Mouse (Mus musculus): ENCODE results near the gene Klhl3. TPM values are rescaled to one million over a fixed set of nuclear protein-coding genes. Genes with fewer than 3 reads are reported as not detected.
A peak's percentile ranks its signal among the peaks of the same experiment; 100 is the strongest.

Gene Klhl3
- polyA plus RNA-seq, 1 experiment from 2014 or later = 8.9 TPM

DNA sequence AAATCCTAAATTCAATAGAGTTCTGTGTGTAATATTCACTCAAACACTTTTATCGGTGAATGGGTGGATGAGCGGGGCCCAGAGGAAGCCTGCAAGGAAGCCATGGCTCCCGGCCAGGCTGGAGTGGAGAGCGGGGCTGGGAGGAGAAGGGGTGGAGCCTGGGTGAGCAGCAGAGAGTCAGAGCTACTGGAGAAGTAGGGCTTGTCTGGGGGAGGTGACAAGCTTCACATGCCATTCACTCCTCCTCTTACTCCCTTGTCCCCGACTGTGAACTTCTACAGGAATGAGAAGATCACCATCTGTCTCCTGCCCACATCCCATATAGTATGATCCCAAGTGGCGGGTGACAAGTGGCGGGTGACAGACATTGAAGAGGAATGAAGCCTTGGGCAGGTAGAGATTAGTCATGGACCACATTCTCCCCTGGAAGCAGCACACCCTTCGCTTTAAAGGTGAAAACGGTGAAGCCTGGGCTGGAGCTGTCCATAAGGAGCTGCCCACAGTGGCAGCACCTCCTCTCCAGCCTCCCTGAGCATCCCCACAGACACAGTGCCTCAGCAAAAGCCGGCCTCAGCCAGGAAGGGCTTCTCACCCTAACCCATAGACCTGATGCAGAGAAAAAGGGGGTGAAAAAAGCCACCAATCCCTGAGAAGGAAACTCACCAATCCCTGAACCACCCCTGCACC lies 77.8 kb downstream of the Klhl3 start:
- H3K4me3 ChIP-seq (replicated peaks) = no peak overlapping the region
- no peak for ATAC-seq
- no peak overlapping the region for H3K9ac ChIP-seq (replicated peaks)
- H3K9me3 ChIP-seq = no peaks in the 10 kb centered on the region
- H3K4me1 ChIP-seq (replicated peaks) = no peaks in the 10 kb centered on the region
- 74% methylated on average over 10 of the region's 10 CpGs for WGBS
- peaks cover 6% of the 10 kb centered on the region; the same call in 1 of the 2 replicates for H3K36me3 ChIP-seq
- no peak overlapping the region for H3K4me2 ChIP-seq (replicated peaks)
- no peak overlapping the region for H3K27ac ChIP-seq
- H3K27me3 ChIP-seq = no peaks in the 10 kb centered on the region

DNA sequence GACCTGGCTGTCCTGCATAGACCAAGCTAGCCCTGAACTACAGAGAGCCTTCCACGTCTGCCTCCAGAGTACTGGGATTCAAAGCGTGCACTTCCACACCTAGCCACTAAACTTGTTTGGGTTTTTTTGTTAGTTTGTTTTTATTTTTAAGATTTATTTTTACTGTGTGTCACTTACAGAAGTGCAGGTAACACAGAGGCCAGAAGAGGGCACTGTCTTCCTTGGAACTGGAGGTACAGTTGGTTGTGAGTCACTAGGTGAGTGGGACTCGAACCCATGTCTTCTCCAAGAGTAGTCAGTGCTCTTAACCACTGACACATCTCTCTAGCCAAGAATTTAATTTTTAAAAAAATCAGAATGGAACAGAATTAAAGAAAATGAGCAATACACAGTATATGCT lies 78.4 kb downstream of the Klhl3 start:
- Histone ChIP-seq H3K4me2 (replicated peaks) (no peak overlapping the region), H3K27ac (no peak overlapping the region), H3K4me3 (replicated peaks) (no peak overlapping the region), H3K36me3 (peaks cover 5% of the 10 kb centered on the region; the same call in 1 of the 2 replicates), H3K9me3 (no peaks in the 10 kb centered on the region), H3K27me3 (no peaks in the 10 kb centered on the region), H3K4me1 (replicated peaks) (no peaks in the 10 kb centered on the region), H3K9ac (replicated peaks) (no peak overlapping the region)
- ATAC-seq = no peak
- WGBS = 96% methylated on average over 3 of the region's 3 CpGs

- Histone ChIP-seq H3K4me3 (replicated peaks) (no peak overlapping the region), H3K4me1 (replicated peaks) (no peaks in the 10 kb centered on the region), H3K27me3 (no peaks in the 10 kb centered on the region), H3K36me3 (peaks cover 5% of the 10 kb centered on the region; the same call in 1 of the 2 replicates), H3K9me3 (no peaks in the 10 kb centered on the region), H3K4me2 (replicated peaks) (no peak overlapping the region), H3K27ac (no peak overlapping the region), H3K9ac (replicated peaks) (no peak overlapping the region)
- no peak for ATAC-seq
- WGBS = 93% methylated on average over 6 of the region's 6 CpGs
Observed at GRCm38 (mm10) chr13:58034507-58034906, 78.9 kb downstream of the Klhl3 start.

GRCm38 (mm10) chr13:58031755-58032154 lies 81.6 kb downstream of the Klhl3 start:
- Histone ChIP-seq H3K36me3 (peaks cover 11% of the 10 kb centered on the region; the same call in 1 of the 2 replicates), H3K27ac (no peak overlapping the region), H3K4me1 (replicated peaks) (no peaks in the 10 kb centered on the region), H3K9me3 (no peaks in the 10 kb centered on the region), H3K4me2 (replicated peaks) (no peak overlapping the region), H3K4me3 (replicated peaks) (no peak overlapping the region), H3K9ac (replicated peaks) (no peak overlapping the region), H3K27me3 (no peaks in the 10 kb centered on the region)
- WGBS = 49% methylated on average over 6 of the region's 6 CpGs
- peak; percentile 75 for ATAC-seq

DNA sequence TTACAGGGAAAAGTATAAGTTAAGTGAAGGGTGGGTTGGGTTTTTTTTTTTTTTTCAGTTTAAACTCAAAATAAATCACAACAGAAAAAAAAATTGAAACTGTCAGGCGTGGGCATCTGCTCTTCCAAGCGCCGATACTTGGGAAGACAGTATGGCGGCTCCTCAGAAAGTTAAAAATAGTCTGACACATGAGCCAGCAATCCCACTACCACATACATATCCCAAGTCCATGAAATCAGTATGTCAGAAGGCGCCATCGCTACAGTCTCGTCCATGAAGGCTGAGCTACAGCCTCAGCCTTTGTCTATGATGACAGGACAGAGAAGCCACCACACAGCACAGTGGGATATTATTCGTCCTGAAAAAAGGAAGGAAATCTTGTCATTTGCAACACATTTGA lies 86.3 kb downstream of the Klhl3 start:
- Histone ChIP-seq H3K4me3 (replicated peaks) (no peak overlapping the region), H3K4me1 (replicated peaks) (peaks cover 14% of the 10 kb centered on the region), H3K4me2 (replicated peaks) (no peak overlapping the region), H3K9me3 (no peaks in the 10 kb centered on the region), H3K9ac (replicated peaks) (no peak overlapping the region), H3K27me3 (no peaks in the 10 kb centered on the region), H3K36me3 (peaks cover 7% of the 10 kb centered on the region; the same call in 1 of the 2 replicates), H3K27ac (no peak overlapping the region)
- 77% methylated on average over 8 of the region's 8 CpGs for WGBS
- no peak for ATAC-seq

DNA sequence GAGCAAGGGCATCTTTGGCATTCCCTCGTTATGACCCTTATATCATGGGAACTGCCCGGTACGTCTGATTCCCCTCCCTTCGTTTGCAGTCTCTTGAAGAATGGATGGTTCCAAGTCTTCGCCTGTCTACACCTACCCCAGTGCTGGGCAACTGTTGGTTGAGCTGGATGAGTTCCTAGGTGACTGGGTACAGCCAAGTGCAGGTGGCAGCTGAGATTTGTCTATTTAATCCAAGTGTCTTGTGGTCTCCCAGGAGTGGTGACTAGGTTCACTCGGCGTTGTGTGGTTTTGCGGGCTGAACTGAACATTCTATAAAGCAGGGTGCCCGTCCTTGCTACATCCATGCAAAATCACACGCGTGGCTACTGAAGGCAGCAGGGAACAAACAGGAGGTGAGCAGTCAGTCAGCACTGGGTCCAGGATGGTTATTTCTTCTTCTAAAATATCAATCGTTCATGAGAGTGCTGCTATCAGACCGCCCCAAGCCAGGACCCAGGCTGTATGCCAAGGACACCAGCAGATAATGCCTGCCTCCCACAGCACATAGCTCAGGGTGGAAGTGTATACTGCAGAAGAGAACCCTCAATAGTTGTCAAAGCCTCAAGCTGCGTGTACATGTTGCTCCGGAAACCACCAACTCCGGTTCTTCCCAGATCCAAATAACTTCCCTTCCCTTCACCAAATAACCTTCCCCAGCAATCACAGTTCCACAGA lies 87.5 kb downstream of the Klhl3 start:
- WGBS = 90% methylated on average over 16 of the region's 16 CpGs
- ATAC-seq = no peak

GRCm38 (mm10) chr13:58023726-58024453 lies 89.5 kb downstream of the Klhl3 start:
- Histone ChIP-seq H3K36me3 (peaks cover 3% of the 10 kb centered on the region), H3K4me3 (replicated peaks) (no peak overlapping the region), H3K9me3 (no peaks in the 10 kb centered on the region), H3K27me3 (no peaks in the 10 kb centered on the region), H3K27ac (peak overlapping the region; percentile 42; the same call in 1 of the 2 replicates), H3K4me1 (replicated peaks) (peaks cover 14% of the 10 kb centered on the region), H3K9ac (replicated peaks) (no peak overlapping the region), H3K4me2 (replicated peaks) (no peak overlapping the region)
- 70% methylated on average over 8 of the region's 8 CpGs for WGBS
- ATAC-seq = peak; percentile 56; the same call in 1 of the 2 replicates

More for the DNA sequence above, 87.5 kb downstream of the Klhl3 start:
- peaks cover 14% of the 10 kb centered on the region for H3K4me1 ChIP-seq (replicated peaks)
- 0 out of 2 replicates have a peak, but pooled peaks cover 7% of the 10 kb centered on the region for H3K36me3 ChIP-seq
- H3K9me3 ChIP-seq = no peaks in the 10 kb centered on the region
- no peak overlapping the region for H3K4me2 ChIP-seq (replicated peaks)
- H3K27ac ChIP-seq = no peak overlapping the region
- no peak overlapping the region for H3K9ac ChIP-seq (replicated peaks)
- H3K4me3 ChIP-seq (replicated peaks) = no peak overlapping the region
- H3K27me3 ChIP-seq = no peaks in the 10 kb centered on the region

GRCm38 (mm10) chr13:58023001-58023560 lies 90.3 kb downstream of the Klhl3 start:
- ATAC-seq = no peak
- Histone ChIP-seq H3K27me3 (no peaks in the 10 kb centered on the region), H3K27ac (no peak overlapping the region), H3K36me3 (peaks cover 11% of the 10 kb centered on the region), H3K4me1 (replicated peaks) (peaks cover 14% of the 10 kb centered on the region), H3K4me2 (replicated peaks) (no peak overlapping the region), H3K4me3 (replicated peaks) (no peak overlapping the region), H3K9ac (replicated peaks) (no peak overlapping the region), H3K9me3 (no peaks in the 10 kb centered on the region)
- 79% methylated on average over 9 of the region's 9 CpGs for WGBS

DNA sequence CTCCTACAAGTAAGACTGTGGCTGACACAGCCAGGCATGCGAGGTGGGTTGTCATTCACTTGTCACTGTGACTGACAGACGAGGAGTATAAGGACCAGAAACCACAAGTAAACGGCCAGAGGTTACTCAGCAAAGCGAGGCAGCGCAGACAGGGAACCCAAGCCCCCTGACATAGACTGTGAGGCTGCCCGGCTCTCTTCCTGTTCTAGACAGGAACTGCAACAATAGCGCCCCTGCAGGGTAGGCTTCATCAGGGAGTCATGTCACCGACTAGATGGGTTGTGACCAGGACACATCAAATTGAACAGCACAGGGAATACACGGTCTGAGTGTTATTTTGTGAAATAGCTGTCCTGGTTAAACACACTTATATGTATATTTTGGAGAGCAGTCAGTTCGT lies 93.0 kb downstream of the Klhl3 start:
- Histone ChIP-seq H3K4me3 (replicated peaks) (no peak overlapping the region), H3K9ac (replicated peaks) (no peak overlapping the region), H3K36me3 (peaks cover 14% of the 10 kb centered on the region), H3K27me3 (no peaks in the 10 kb centered on the region), H3K27ac (no peak overlapping the region), H3K9me3 (no peaks in the 10 kb centered on the region), H3K4me1 (replicated peaks) (peaks cover 14% of the 10 kb centered on the region), H3K4me2 (replicated peaks) (no peak overlapping the region)
- no peak for ATAC-seq
- WGBS = 83% methylated on average over 10 of the region's 10 CpGs

DNA sequence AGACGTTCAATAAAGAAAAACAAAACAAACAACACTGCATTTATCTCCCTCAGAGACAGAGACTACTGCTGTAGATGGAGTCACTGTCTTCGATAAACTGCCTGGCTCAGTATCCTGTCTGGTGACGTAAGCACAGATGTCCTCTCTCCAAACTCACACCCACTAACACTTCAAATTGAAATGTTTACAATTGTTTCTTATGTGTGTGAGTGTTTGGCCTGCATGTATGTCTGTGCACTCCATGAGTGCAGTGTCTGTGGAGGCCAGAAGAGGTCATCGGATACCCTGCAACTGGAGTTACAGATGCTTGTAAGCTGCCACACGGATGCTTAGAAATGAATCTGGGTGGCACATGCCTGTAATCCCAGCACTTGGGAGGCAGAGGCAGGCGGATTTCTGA lies 96.1 kb downstream of the Klhl3 start:
- H3K27me3 ChIP-seq = no peaks in the 10 kb centered on the region
- no peaks in the 10 kb centered on the region for H3K4me1 ChIP-seq (replicated peaks)
- H3K9ac ChIP-seq (replicated peaks) = no peak overlapping the region
- no peak overlapping the region for H3K27ac ChIP-seq
- no peak overlapping the region for H3K4me2 ChIP-seq (replicated peaks)
- 87% methylated on average over 6 of the region's 6 CpGs for WGBS
- no peak overlapping the region for H3K4me3 ChIP-seq (replicated peaks)
- H3K36me3 ChIP-seq = peaks cover 14% of the 10 kb centered on the region
- no peaks in the 10 kb centered on the region for H3K9me3 ChIP-seq
- no peak for ATAC-seq

DNA sequence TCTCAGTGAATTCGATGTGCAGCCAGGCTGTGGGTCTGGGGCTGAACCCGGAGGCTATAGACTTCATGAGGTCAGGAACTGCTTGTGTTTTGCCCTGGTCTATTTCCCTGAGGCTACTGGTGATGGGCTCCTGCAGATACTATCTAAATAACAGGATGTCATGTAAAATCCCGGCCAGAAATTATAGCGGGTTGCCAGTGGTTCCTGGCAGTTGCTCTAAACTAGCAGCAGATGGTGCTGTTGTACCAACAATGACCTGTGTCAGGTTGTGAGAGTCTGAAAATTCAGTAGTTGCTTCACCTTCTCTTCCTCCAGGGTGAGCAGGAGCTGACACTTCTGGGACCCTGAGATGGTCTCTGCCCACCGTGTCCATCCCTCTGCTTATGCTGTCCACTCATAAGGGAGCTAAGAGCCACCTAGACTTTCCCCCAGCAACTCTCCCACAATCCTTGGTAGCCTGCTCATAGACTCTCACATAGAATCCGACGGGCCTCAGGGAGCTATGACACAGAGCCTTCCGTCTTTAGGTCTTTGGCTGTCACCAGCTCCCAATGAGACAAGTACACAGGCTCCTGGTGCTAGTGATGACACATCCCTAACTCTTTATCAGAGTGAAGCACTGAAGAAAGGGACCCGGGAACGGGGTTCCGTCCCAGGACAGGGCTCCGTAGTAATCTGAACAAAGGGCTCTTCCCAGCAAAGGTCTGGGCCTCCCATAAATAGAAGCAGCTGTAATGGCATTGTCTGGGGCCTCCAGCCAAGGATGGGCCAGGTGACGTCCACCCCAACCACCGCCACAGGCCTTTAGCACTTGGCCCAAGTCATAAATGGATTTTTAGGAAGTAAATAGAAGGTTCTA lies 101.1 kb downstream of the Klhl3 start:
- WGBS = 67% methylated on average over 14 of the region's 14 CpGs
- Histone ChIP-seq H3K9me3 (no peaks in the 10 kb centered on the region), H3K4me2 (replicated peaks) (no peak overlapping the region), H3K27ac (no peak overlapping the region), H3K27me3 (no peaks in the 10 kb centered on the region), H3K4me1 (replicated peaks) (no peaks in the 10 kb centered on the region), H3K9ac (replicated peaks) (no peak overlapping the region), H3K36me3 (no peaks in the 10 kb centered on the region), H3K4me3 (replicated peaks) (no peak overlapping the region)
- ATAC-seq = peak; percentile 78

Measured in midbrain, embryonic 13.5 days (tissue).